In genomic region chr7:65513451-65514179, GRCm38 (mm10) we compare ENCODE assay signal across 14 mouse cellular contexts. TPM values are rescaled to one million over a fixed set of nuclear protein-coding genes. Genes with fewer than 3 reads are reported as not detected.
A peak's percentile ranks its signal among the peaks of the same experiment; 100 is the strongest.
DNase-seq lines count a peak whose midpoint lies in the region; ATAC-seq and TF ChIP-seq lines count a peak whose summit lies in the region.
"Had no signal": no experiment of that assay in that cellular context is flagged by ENCODE, and none has a peak within 500 bp of the region (broad histone marks: within the 10 kb centered on the region; RNA-seq: fewer than 3 reads in every experiment).

No protein-coding gene starts in this region.

- H3K9ac ChIP-seq in neural tube, embryonic 12.5 days: no peak overlapping the region
- H3K9ac ChIP-seq: liver, embryonic 14.5 days; stomach, embryonic 15.5 days had no signal

- ATAC-seq in neural tube, embryonic 12.5 days (ENCODE audit: low FRiP score, low read depth): peak; percentile 80

- TF ChIP-seq CTCF in cerebellum, adult 2 months (IDR thresholded peaks at IDR 0.05; ENCODE audit: borderline replicate concordance, insufficient read depth, low read depth, low read length): no peak
- no peak for TF ChIP-seq CTCF in layer of hippocampus, adult 2 months (conservative IDR thresholded peaks at IDR 0.05)

- H3K4me1 ChIP-seq in cerebellum, adult 2 months (ENCODE audit: control insufficient read depth, insufficient read depth, low read length): peaks cover 9% of the 10 kb centered on the region
- H3K4me1 ChIP-seq in neural tube, embryonic 12.5 days: peaks cover 10% of the 10 kb centered on the region
- H3K4me1 ChIP-seq: stomach, embryonic 15.5 days had no signal

- no peak for TF ChIP-seq POLR2A in cerebellum, adult 2 months (IDR thresholded peaks at IDR 0.05; ENCODE audit: borderline replicate concordance, insufficient read depth, low read length)

- 25% methylated on average over 10 of the region's 10 CpGs for WGBS in cerebellum, adult 2 months
- 28% methylated on average over 10 of the region's 10 CpGs for WGBS in neural tube, embryonic 12.5 days

- no peaks in the 10 kb centered on the region for H3K9me3 ChIP-seq in neural tube, embryonic 12.5 days
- H3K9me3 ChIP-seq: stomach, embryonic 15.5 days had no signal

- H3K27ac ChIP-seq in cerebellum, adult 2 months (ENCODE audit: insufficient read depth, low read length): no peak overlapping the region
- H3K27ac ChIP-seq in layer of hippocampus, adult 2 months: peak overlapping the region; percentile 57
- H3K27ac ChIP-seq in neural tube, embryonic 12.5 days: no peak overlapping the region
- H3K27ac ChIP-seq: liver, embryonic 14.5 days; macrophage; stomach, embryonic 15.5 days had no signal

- DNase-seq in cerebellum, adult 2 months: peak; percentile 36 to 60
- DNase-seq in cerebellum, adult 11-12 months: no peak
- DNase-seq in layer of hippocampus, adult 2 months (ENCODE audit: low spot score in 2 of 2): no peak
- no peak for DNase-seq in layer of hippocampus, postnatal 36 days
- DNase-seq in embryo, embryonic 10.5 days (ENCODE audit: low spot score): peak; percentile 41
- no peak for DNase-seq in thymus, postnatal 36 days
- DNase-seq in ovary, postnatal 14 days (ENCODE audit: low spot score): no peak
- DNase-seq: B cell, adult 2 months; kidney, postnatal 14 days; right cerebral cortex, postnatal 25 days had no signal

- H3K4me3 ChIP-seq in cerebellum, adult 2 months (replicated peaks; ENCODE audit: insufficient read depth, low read depth, low read length): no peak overlapping the region
- H3K4me3 ChIP-seq in layer of hippocampus, adult 2 months: no peak overlapping the region; the same call in 1 of the 2 replicates
- no peak overlapping the region for H3K4me3 ChIP-seq in neural tube, embryonic 12.5 days
- H3K4me3 ChIP-seq: stomach, embryonic 15.5 days had no signal

- H3K4me2 ChIP-seq in neural tube, embryonic 12.5 days (replicated peaks): no peak overlapping the region
- H3K4me2 ChIP-seq: stomach, embryonic 15.5 days had no signal

- no peaks in the 10 kb centered on the region for H3K36me3 ChIP-seq in neural tube, embryonic 12.5 days
- H3K36me3 ChIP-seq: stomach, embryonic 15.5 days had no signal

- H3K27me3 ChIP-seq in cerebellum, adult 2 months (ENCODE audit: control insufficient read depth, insufficient read depth, low read length): no peaks in the 10 kb centered on the region; the same call in 1 of the 2 replicates
- no peaks in the 10 kb centered on the region for H3K27me3 ChIP-seq in neural tube, embryonic 12.5 days (replicated peaks)

RNA-seq across cellular contexts. Expression of gene Tjp1, which starts 14.0 kb away (rescaled TPM):
- 42.9 and 44.3 TPM in 2 replicates for polyA plus RNA-seq in cerebellum, adult 2 months (2012; rRNA removed)
- 100 to 1,000 TPM; 141 to 174 TPM for total RNA-seq in layer of hippocampus, adult 2 months (2021)
- 100 to 1,000 TPM; 137 to 166 TPM for total RNA-seq in layer of hippocampus, postnatal 36 days (2021)
- polyA plus RNA-seq in neural tube, embryonic 12.5 days (2016; fragmentation: Nextera tagmentation; extraction: Ambion mirVana): 25.6 and 27.4 TPM in 2 replicates

Comparison
In these comparisons a context has a peak if more than half of its experiments do, and no peak if none do; other contexts are left out.
1. DNase-seq: peak in cerebellum, adult 2 months (2 of 2) and embryo, embryonic 10.5 days (single experiment); none in cerebellum, adult 11-12 months (single experiment), layer of hippocampus, adult 2 months (0 of 2), layer of hippocampus, postnatal 36 days (0 of 2), thymus, postnatal 36 days (0 of 2) and ovary, postnatal 14 days (single experiment).